Mouse (Mus musculus): ENCODE measurements around the gene Zbtb8os. TPM values are rescaled to one million over a fixed set of nuclear protein-coding genes. Genes with fewer than 3 reads are reported as not detected.
A peak's percentile ranks its signal among the peaks of the same experiment; 100 is the strongest.

Gene Zbtb8os
- polyA plus RNA-seq, 1 experiment from 2014 or later: 45.5 TPM

- peaks cover 14% of the 10 kb centered on the region for H3K36me3 ChIP-seq (ENCODE audit: control insufficient read depth, insufficient read depth, low read length)
- H3K4me3 ChIP-seq (ENCODE audit: low read length): no peak overlapping the region
- no peak overlapping the region for H3K9ac ChIP-seq (ENCODE audit: low read length)
- H3K4me2 ChIP-seq (ENCODE audit: low read depth, low read length): no peak overlapping the region
- no peaks in the 10 kb centered on the region for H3K9me3 ChIP-seq (ENCODE audit: control insufficient read depth, low read length)
- H3K4me1 ChIP-seq (replicated peaks; ENCODE audit: control insufficient read depth, insufficient read depth, low read length): no peaks in the 10 kb centered on the region; the same call in 1 of the 2 replicates
- H3K27ac ChIP-seq (ENCODE audit: low read length): no peak overlapping the region
- no peaks in the 10 kb centered on the region for H3K27me3 ChIP-seq (ENCODE audit: control insufficient read depth, insufficient read depth, low read depth, low read length)
- 92% methylated on average over 9 of the region's 9 CpGs for WGBS
- no peak for ATAC-seq (ENCODE audit: low read depth)
Measured at GRCm38 (mm10) chr4:129363463-129363862, 28.0 kb downstream of the Zbtb8os start.

GRCm38 (mm10) chr4:129364379-129364778 is 28.9 kb downstream of the Zbtb8os start:
- H3K4me3 ChIP-seq (ENCODE audit: low read length): no peak overlapping the region
- H3K9me3 ChIP-seq (ENCODE audit: control insufficient read depth, low read length): no peaks in the 10 kb centered on the region
- no peak for ATAC-seq (ENCODE audit: low read depth)
- H3K36me3 ChIP-seq (ENCODE audit: control insufficient read depth, insufficient read depth, low read length): peaks cover 15% of the 10 kb centered on the region
- no peaks in the 10 kb centered on the region for H3K27me3 ChIP-seq (ENCODE audit: control insufficient read depth, insufficient read depth, low read depth, low read length)
- no peak overlapping the region for H3K9ac ChIP-seq (ENCODE audit: low read length)
- no peak overlapping the region for H3K27ac ChIP-seq (ENCODE audit: low read length)
- WGBS: 90% methylated on average over 3 of the region's 3 CpGs
- no peak overlapping the region for H3K4me2 ChIP-seq (ENCODE audit: low read depth, low read length)
- H3K4me1 ChIP-seq (replicated peaks; ENCODE audit: control insufficient read depth, insufficient read depth, low read length): no peaks in the 10 kb centered on the region; the same call in 1 of the 2 replicates

- Histone ChIP-seq H3K27ac (ENCODE audit: low read length) (no peak overlapping the region), H3K36me3 (ENCODE audit: control insufficient read depth, insufficient read depth, low read length) (peaks cover 8% of the 10 kb centered on the region), H3K4me3 (ENCODE audit: low read length) (no peak overlapping the region), H3K4me2 (ENCODE audit: low read depth, low read length) (no peak overlapping the region), H3K27me3 (ENCODE audit: control insufficient read depth, insufficient read depth, low read depth, low read length) (no peaks in the 10 kb centered on the region), H3K9ac (ENCODE audit: low read length) (no peak overlapping the region), H3K4me1 (replicated peaks; ENCODE audit: control insufficient read depth, insufficient read depth, low read length) (no peaks in the 10 kb centered on the region; the same call in 1 of the 2 replicates), H3K9me3 (ENCODE audit: control insufficient read depth, low read length) (no peaks in the 10 kb centered on the region)
- no peak for ATAC-seq (ENCODE audit: low read depth)
- 81% methylated on average over 5 of the region's 5 CpGs for WGBS
Measured at GRCm38 (mm10) chr4:129365224-129365623, 29.7 kb downstream of the Zbtb8os start.

GRCm38 (mm10) chr4:129371391-129371790 is 35.9 kb downstream of the Zbtb8os start:
- Histone ChIP-seq H3K9ac (ENCODE audit: low read length) (no peak overlapping the region), H3K36me3 (ENCODE audit: control insufficient read depth, insufficient read depth, low read length) (peaks cover 6% of the 10 kb centered on the region), H3K4me3 (ENCODE audit: low read length) (no peak overlapping the region), H3K4me2 (ENCODE audit: low read depth, low read length) (no peak overlapping the region), H3K27ac (ENCODE audit: low read length) (no peak overlapping the region), H3K9me3 (ENCODE audit: control insufficient read depth, low read length) (no peaks in the 10 kb centered on the region), H3K4me1 (replicated peaks; ENCODE audit: control insufficient read depth, insufficient read depth, low read length) (peaks cover 6% of the 10 kb centered on the region; the same call in 1 of the 2 replicates), H3K27me3 (ENCODE audit: control insufficient read depth, insufficient read depth, low read depth, low read length) (no peaks in the 10 kb centered on the region)
- WGBS: 92% methylated on average over 3 of the region's 3 CpGs
- ATAC-seq (ENCODE audit: low read depth): no peak

GRCm38 (mm10) chr4:129373202-129373976 is 37.9 kb downstream of the Zbtb8os start:
- Histone ChIP-seq H3K4me2 (ENCODE audit: low read depth, low read length) (no peak overlapping the region), H3K4me3 (ENCODE audit: low read length) (no peak overlapping the region), H3K36me3 (ENCODE audit: control insufficient read depth, insufficient read depth, low read length) (0 out of 2 replicates have a peak, but pooled peaks cover 2% of the 10 kb centered on the region), H3K9me3 (ENCODE audit: control insufficient read depth, low read length) (no peaks in the 10 kb centered on the region), H3K4me1 (replicated peaks; ENCODE audit: control insufficient read depth, insufficient read depth, low read length) (peaks cover 6% of the 10 kb centered on the region; the same call in 1 of the 2 replicates), H3K27ac (ENCODE audit: low read length) (no peak overlapping the region), H3K9ac (ENCODE audit: low read length) (no peak overlapping the region), H3K27me3 (ENCODE audit: control insufficient read depth, insufficient read depth, low read depth, low read length) (no peaks in the 10 kb centered on the region)
- no peak for ATAC-seq (ENCODE audit: low read depth)
- 49% methylated on average over 8 of the region's 8 CpGs for WGBS

GRCm38 (mm10) chr4:129374219-129374755 is 38.8 kb downstream of the Zbtb8os start:
- Histone ChIP-seq H3K36me3 (ENCODE audit: control insufficient read depth, insufficient read depth, low read length) (no peaks in the 10 kb centered on the region), H3K27me3 (ENCODE audit: control insufficient read depth, insufficient read depth, low read depth, low read length) (no peaks in the 10 kb centered on the region), H3K9me3 (ENCODE audit: control insufficient read depth, low read length) (no peaks in the 10 kb centered on the region), H3K4me3 (ENCODE audit: low read length) (no peak overlapping the region), H3K4me1 (replicated peaks; ENCODE audit: control insufficient read depth, insufficient read depth, low read length) (peaks cover 6% of the 10 kb centered on the region; the same call in 1 of the 2 replicates), H3K4me2 (ENCODE audit: low read depth, low read length) (no peak overlapping the region), H3K9ac (ENCODE audit: low read length) (no peak overlapping the region), H3K27ac (ENCODE audit: low read length) (no peak overlapping the region)
- 48% methylated on average over 11 of the region's 11 CpGs for WGBS
- ATAC-seq (ENCODE audit: low read depth): no peak

- Histone ChIP-seq H3K27ac (ENCODE audit: low read length) (no peak overlapping the region), H3K9me3 (ENCODE audit: control insufficient read depth, low read length) (no peaks in the 10 kb centered on the region), H3K4me1 (replicated peaks; ENCODE audit: control insufficient read depth, insufficient read depth, low read length) (peaks cover 6% of the 10 kb centered on the region; the same call in 1 of the 2 replicates), H3K36me3 (ENCODE audit: control insufficient read depth, insufficient read depth, low read length) (no peaks in the 10 kb centered on the region), H3K4me2 (ENCODE audit: low read depth, low read length) (no peak overlapping the region), H3K9ac (ENCODE audit: low read length) (no peak overlapping the region), H3K4me3 (ENCODE audit: low read length) (no peak overlapping the region), H3K27me3 (ENCODE audit: control insufficient read depth, insufficient read depth, low read depth, low read length) (no peaks in the 10 kb centered on the region)
- 51% methylated on average over 6 of the region's 6 CpGs for WGBS
- no peak for ATAC-seq (ENCODE audit: low read depth)
Measured at GRCm38 (mm10) chr4:129375000-129375399, 39.5 kb downstream of the Zbtb8os start.

- Histone ChIP-seq H3K27me3 (ENCODE audit: control insufficient read depth, insufficient read depth, low read depth, low read length) (no peaks in the 10 kb centered on the region), H3K4me1 (replicated peaks; ENCODE audit: control insufficient read depth, insufficient read depth, low read length) (peaks cover 6% of the 10 kb centered on the region; the same call in 1 of the 2 replicates), H3K9me3 (ENCODE audit: control insufficient read depth, low read length) (no peaks in the 10 kb centered on the region), H3K27ac (ENCODE audit: low read length) (no peak overlapping the region), H3K4me2 (ENCODE audit: low read depth, low read length) (peak overlapping the region; percentile 79; the same call in 1 of the 2 replicates), H3K36me3 (ENCODE audit: control insufficient read depth, insufficient read depth, low read length) (no peaks in the 10 kb centered on the region), H3K4me3 (ENCODE audit: low read length) (no peak overlapping the region), H3K9ac (ENCODE audit: low read length) (no peak overlapping the region)
- 76% methylated on average over 5 of the region's 5 CpGs for WGBS
- no peak for ATAC-seq (ENCODE audit: low read depth)
Measured at GRCm38 (mm10) chr4:129375821-129376220, 40.3 kb downstream of the Zbtb8os start.

- H3K9me3 ChIP-seq (ENCODE audit: control insufficient read depth, low read length): no peaks in the 10 kb centered on the region
- H3K27me3 ChIP-seq (ENCODE audit: control insufficient read depth, insufficient read depth, low read depth, low read length): no peaks in the 10 kb centered on the region
- peak overlapping the region; percentile 79 for H3K4me2 ChIP-seq (ENCODE audit: low read depth, low read length)
- no peaks in the 10 kb centered on the region for H3K36me3 ChIP-seq (ENCODE audit: control insufficient read depth, insufficient read depth, low read length)
- H3K4me1 ChIP-seq (replicated peaks; ENCODE audit: control insufficient read depth, insufficient read depth, low read length): peaks cover 6% of the 10 kb centered on the region; the same call in 1 of the 2 replicates
- H3K27ac ChIP-seq (ENCODE audit: low read length): peak overlapping the region; percentile 94
- under 1% methylated on average over 35 of the region's 68 CpGs for WGBS
- peak overlapping the region; percentile 84 for H3K9ac ChIP-seq (ENCODE audit: low read length)
- H3K4me3 ChIP-seq (ENCODE audit: low read length): peak overlapping the region; percentile 68
- ATAC-seq (ENCODE audit: low read depth): peak; percentile 81
Measured at GRCm38 (mm10) chr4:129376961-129377545, 41.6 kb downstream of the Zbtb8os start.
